Mouse (Mus musculus) neural tube, embryonic 14.5 days (tissue): ENCODE measurements at regions not wholly inside any gene's neighbourhood (a gene's known extent, or its start where the extent isn't known, plus 50 kb on each side); places are given as distances from the start of the nearest gene placed in this dataset.

Experiments used
- ATAC-seq: fragments of 200-750 bp; cut with Nextera tagmentation; 2 replicates; pipeline ENCODE4 v1.8.0; 2017; ENCODE audit warnings: low read depth, mild to moderate bottlenecking, moderate TSS enrichment, moderate library complexity
- H3K27ac ChIP-seq: fragments of 300-500 bp; sonication (generic); 2 replicates; pipeline ENCODE4 v1.5.1; 2014; ENCODE audit warnings: low read depth, mild to moderate bottlenecking, control low read depth, low read length, moderate library complexity, mixed read lengths
- H3K27me3 ChIP-seq: fragments of 300-500 bp; sonication (generic); 2 replicates; pipeline ENCODE4 v1.6.1; 2014; ENCODE audit warnings: low read length; ENCODE audit not compliant: control insufficient read depth, insufficient read depth
- H3K36me3 ChIP-seq: fragments of 300-500 bp; sonication (generic); 2 replicates; pipeline ENCODE4 v1.6.1; 2014; ENCODE audit warnings: low read length, mixed read lengths; ENCODE audit not compliant: control insufficient read depth, insufficient read depth
- H3K4me1 ChIP-seq: fragments of 300-500 bp; sonication (generic); 2 replicates; pipeline ENCODE4 v1.6.1; 2014; ENCODE audit warnings: low read length; ENCODE audit not compliant: control insufficient read depth, insufficient read depth
- H3K4me2 ChIP-seq: fragments of 300-500 bp; sonication (generic); 2 replicates; pipeline ENCODE4 v1.6.1; 2014; ENCODE audit warnings: mild to moderate bottlenecking, low read depth, low read length, control low read depth
- H3K4me3 ChIP-seq: fragments of 300-500 bp; sonication (generic); 2 replicates; pipeline ENCODE4 v1.5.1; 2014; ENCODE audit warnings: low read depth, low read length, control low read depth, mixed read lengths
- H3K9ac ChIP-seq: fragments of 300-500 bp; sonication (generic); replicated peaks from 2 replicates; pipeline ENCODE4 v1.6.1; 2014; ENCODE audit warnings: low read depth, mild to moderate bottlenecking, control low read depth, low read length, mixed read lengths
- H3K9me3 ChIP-seq: fragments of 300-500 bp; sonication (generic); 2 replicates; pipeline ENCODE4 v1.6.1; 2016; ENCODE audit warnings: low read length; ENCODE audit not compliant: control insufficient read depth
- WGBS: fragments of 180-500 bp; shearing (Covaris S2); extraction: QIAGEN DNeasy Blood & Tissue Kit; methylation state at CpG from one replicate; pipeline ENCODE4 v1.1.7; 2014; 5-methylcytosine and 5-hydroxymethylcytosine counted together

GRCm38 (mm10) chr2:78530535-78530934 is 337.4 kb upstream of the Ube2e3 start:
- no peak overlapping the region for H3K9ac ChIP-seq
- H3K4me3 ChIP-seq = no peak overlapping the region
- no peak overlapping the region for H3K4me2 ChIP-seq
- ATAC-seq = no peak
- H3K4me1 ChIP-seq = no peaks in the 10 kb centered on the region
- no peaks in the 10 kb centered on the region for H3K27me3 ChIP-seq
- no peaks in the 10 kb centered on the region for H3K36me3 ChIP-seq
- 75% methylated on average over 2 of the region's 2 CpGs for WGBS
- no peak overlapping the region for H3K27ac ChIP-seq
- H3K9me3 ChIP-seq = no peaks in the 10 kb centered on the region

GRCm38 (mm10) chr2:78520258-78521023 is 347.5 kb upstream of the Ube2e3 start:
- Histone ChIP-seq H3K27ac (no peak overlapping the region), H3K4me3 (no peak overlapping the region), H3K36me3 (no peaks in the 10 kb centered on the region), H3K27me3 (no peaks in the 10 kb centered on the region), H3K4me1 (no peaks in the 10 kb centered on the region), H3K9ac (no peak overlapping the region), H3K9me3 (no peaks in the 10 kb centered on the region), H3K4me2 (no peak overlapping the region)
- 90% methylated on average over 4 of the region's 4 CpGs for WGBS
- ATAC-seq = no peak

GRCm38 (mm10) chr2:78493115-78493514 is 374.8 kb upstream of the Ube2e3 start:
- Histone ChIP-seq H3K27me3 (no peaks in the 10 kb centered on the region), H3K9ac (no peak overlapping the region), H3K4me3 (no peak overlapping the region), H3K4me1 (no peaks in the 10 kb centered on the region), H3K36me3 (no peaks in the 10 kb centered on the region), H3K27ac (no peak overlapping the region), H3K4me2 (no peak overlapping the region), H3K9me3 (no peaks in the 10 kb centered on the region)
- no peak for ATAC-seq

- Histone ChIP-seq H3K36me3 (no peaks in the 10 kb centered on the region), H3K4me2 (no peak overlapping the region), H3K9me3 (no peaks in the 10 kb centered on the region), H3K9ac (no peak overlapping the region), H3K4me3 (no peak overlapping the region), H3K4me1 (no peaks in the 10 kb centered on the region), H3K27ac (no peak overlapping the region), H3K27me3 (no peaks in the 10 kb centered on the region)
- ATAC-seq = no peak
- 81% methylated on average over 4 of the region's 4 CpGs for WGBS
These were observed 387.9 kb upstream of the Ube2e3 start for GRCm38 (mm10) chr2:78480036-78480435.

- Histone ChIP-seq H3K27me3 (no peaks in the 10 kb centered on the region), H3K9ac (no peak overlapping the region), H3K4me3 (no peak overlapping the region), H3K27ac (no peak overlapping the region), H3K4me1 (no peaks in the 10 kb centered on the region), H3K9me3 (no peaks in the 10 kb centered on the region; the same call in 1 of the 2 replicates), H3K4me2 (no peak overlapping the region), H3K36me3 (no peaks in the 10 kb centered on the region)
- WGBS = 85% methylated on average over 4 of the region's 4 CpGs
- ATAC-seq = no peak
These were observed 408.5 kb upstream of the Ube2e3 start for GRCm38 (mm10) chr2:78459444-78459843.

- Histone ChIP-seq H3K27me3 (no peaks in the 10 kb centered on the region), H3K4me3 (no peak overlapping the region), H3K9ac (no peak overlapping the region), H3K36me3 (no peaks in the 10 kb centered on the region), H3K27ac (no peak overlapping the region), H3K9me3 (no peaks in the 10 kb centered on the region; the same call in 1 of the 2 replicates), H3K4me1 (no peaks in the 10 kb centered on the region), H3K4me2 (no peak overlapping the region)
- 90% methylated on average over 3 of the region's 3 CpGs for WGBS
- no peak for ATAC-seq
These were observed 414.5 kb upstream of the Ube2e3 start for GRCm38 (mm10) chr2:78453411-78453810.

- Histone ChIP-seq H3K4me3 (no peak overlapping the region), H3K27ac (no peak overlapping the region), H3K36me3 (no peaks in the 10 kb centered on the region), H3K27me3 (no peaks in the 10 kb centered on the region), H3K4me1 (no peaks in the 10 kb centered on the region), H3K9me3 (no peaks in the 10 kb centered on the region), H3K4me2 (no peak overlapping the region), H3K9ac (no peak overlapping the region)
- ATAC-seq = no peak
These were observed 431.1 kb upstream of the Ube2e3 start for GRCm38 (mm10) chr2:78436816-78437215.

- 78% methylated on average over 2 of the region's 2 CpGs for WGBS
- Histone ChIP-seq H3K36me3 (no peaks in the 10 kb centered on the region), H3K9ac (no peak overlapping the region), H3K4me1 (no peaks in the 10 kb centered on the region), H3K27ac (no peak overlapping the region), H3K27me3 (no peaks in the 10 kb centered on the region), H3K9me3 (no peaks in the 10 kb centered on the region), H3K4me2 (no peak overlapping the region), H3K4me3 (no peak overlapping the region)
- no peak for ATAC-seq
These were observed 432.9 kb upstream of the Ube2e3 start for GRCm38 (mm10) chr2:78435071-78435470.

GRCm38 (mm10) chr2:78427659-78428336 is 440.1 kb upstream of the Ube2e3 start:
- H3K9me3 ChIP-seq = no peaks in the 10 kb centered on the region
- no peaks in the 10 kb centered on the region for H3K27me3 ChIP-seq
- ATAC-seq = no peak
- H3K36me3 ChIP-seq = no peaks in the 10 kb centered on the region
- H3K4me3 ChIP-seq = no peak overlapping the region
- no peak overlapping the region for H3K9ac ChIP-seq
- no peaks in the 10 kb centered on the region for H3K4me1 ChIP-seq
- H3K4me2 ChIP-seq = no peak overlapping the region
- H3K27ac ChIP-seq = no peak overlapping the region
